Mouse (Mus musculus) heart, embryonic 15.5 days (tissue): ENCODE measurements around the gene Trrap. TPM values are rescaled to one million over a fixed set of nuclear protein-coding genes. Genes with fewer than 3 reads are reported as not detected.
A peak's percentile ranks its signal among the peaks of the same experiment; 100 is the strongest.
"Not testable (repeated sequence)": the region's sequence is repeated elsewhere in the genome, so short reads cannot be mapped to it uniquely, and the experiment has no call there.

Source experiments
- ATAC-seq: fragments of 200-750 bp; cut with Nextera tagmentation; replicated peaks from 2 replicates; pipeline ENCODE4 v1.8.0; 2017; ENCODE audit warnings: low read depth, moderate TSS enrichment; ENCODE audit not compliant: insufficient number of reproducible peaks, insufficient read depth, low FRiP score
- H3K27ac ChIP-seq: fragments of 300-500 bp; sonication (generic); 2 replicates; pipeline ENCODE4 v1.5.1; 2015; ENCODE audit warnings: mild to moderate bottlenecking, inconsistent platforms
- H3K27me3 ChIP-seq: fragments of 300-500 bp; sonication (generic); 2 replicates; pipeline ENCODE4 v1.6.1; 2015; ENCODE audit warnings: inconsistent platforms
- H3K36me3 ChIP-seq: fragments of 300-500 bp; sonication (generic); 2 replicates; pipeline ENCODE4 v1.6.1; 2015; ENCODE audit warnings: mild to moderate bottlenecking, inconsistent platforms
- H3K4me1 ChIP-seq: fragments of 300-500 bp; sonication (generic); replicated peaks from 2 replicates; pipeline ENCODE4 v1.6.1; 2015; ENCODE audit warnings: inconsistent platforms
- H3K4me2 ChIP-seq: fragments of 300-500 bp; sonication (generic); 2 replicates; pipeline ENCODE4 v1.6.1; 2015; ENCODE audit warnings: inconsistent platforms, mild to moderate bottlenecking, moderate library complexity
- H3K4me3 ChIP-seq: fragments of 300-500 bp; sonication (generic); 2 replicates; pipeline ENCODE4 v1.5.1; 2015; ENCODE audit warnings: mild to moderate bottlenecking, inconsistent platforms
- H3K9ac ChIP-seq: fragments of 300-500 bp; sonication (generic); 2 replicates; pipeline ENCODE4 v1.6.1; 2015; ENCODE audit warnings: mild to moderate bottlenecking, inconsistent platforms
- H3K9me3 ChIP-seq: fragments of 300-500 bp; sonication (generic); replicated peaks from 2 replicates; pipeline ENCODE4 v1.6.1; 2016; ENCODE audit warnings: inconsistent platforms
- WGBS: fragments of 180-500 bp; shearing (Covaris S2); methylation state at CpG from one replicate; pipeline ENCODE4 v1.1.7; 2015; ENCODE audit warnings: mixed read lengths; 5-methylcytosine and 5-hydroxymethylcytosine counted together
- polyA plus RNA-seq: library from polyadenylated mRNA; unstranded; fragments of >200 nt; fragmentation: Nextera tagmentation; extraction: Ambion mirVana; gene quantifications from 2 replicates; pipeline ENCODE4 v1.2.1, GENCODE M21; 2015

The Trrap gene
- polyA plus RNA-seq, result 41.2 and 49.4 TPM in 2 replicates

DNA sequence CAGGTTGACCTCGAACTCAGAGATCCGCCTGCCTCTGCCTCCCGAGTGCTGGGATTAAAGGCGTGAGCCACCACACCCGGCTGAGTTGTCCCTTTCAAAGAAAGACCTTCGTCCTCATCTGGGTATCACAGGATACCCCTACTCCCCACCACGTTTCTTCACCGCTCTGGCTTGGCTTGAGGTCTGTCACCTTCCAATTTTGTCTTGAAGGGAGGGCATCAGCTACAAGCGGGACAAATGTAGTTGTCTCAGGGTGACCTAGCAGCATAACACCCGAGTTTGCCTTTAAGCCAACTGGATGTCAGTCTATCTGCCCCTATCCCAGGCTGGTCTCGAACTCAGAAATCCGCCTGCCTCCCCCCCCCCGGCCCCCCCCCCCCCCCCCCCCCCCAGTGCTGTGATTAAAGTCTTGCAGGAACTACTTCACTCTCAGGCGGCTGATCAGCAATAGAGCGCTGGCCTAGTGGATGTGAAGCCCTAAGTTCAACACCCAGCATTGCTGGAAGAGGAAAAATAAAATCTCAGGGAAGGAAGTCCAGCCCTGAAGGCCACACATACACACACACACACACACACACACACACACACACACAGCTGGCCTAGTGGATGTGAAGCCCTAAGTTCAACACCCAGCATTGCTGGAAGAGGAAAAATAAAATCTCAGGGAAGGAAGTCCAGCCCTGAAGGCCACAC lies at the start of gene Trrap:
Gene Trrap, plus strand, starts transcription at position 627 of the 693 bp plus-strand sequence.
- ATAC-seq, H3K9me3 ChIP-seq, H3K27me3 ChIP-seq: not testable (repeated sequence)
- Histone ChIP-seq H3K9ac (peak within 1 kb of the TSS; percentile 99), H3K4me2 (peak within 1 kb of the TSS; percentile 66), H3K27ac (peak within 1 kb of the TSS; percentile 98), H3K4me1 (peaks cover 10% of the 10 kb centered on the region), H3K4me3 (peak within 1 kb of the TSS; percentile 98), H3K36me3 (peaks cover 13% of the 10 kb centered on the region; the same call in 1 of the 2 replicates)
- 79% methylated on average over 14 of the region's 15 CpGs for WGBS

- no peaks in the 10 kb centered on the region for H3K27me3 ChIP-seq
- WGBS, result 71% methylated on average over 6 of the region's 6 CpGs
- H3K4me3 ChIP-seq, result no peak overlapping the region
- no peak overlapping the region for H3K4me2 ChIP-seq
- no peaks in the 10 kb centered on the region for H3K36me3 ChIP-seq
- no peak for ATAC-seq
- H3K9ac ChIP-seq, result no peak overlapping the region
- H3K4me1 ChIP-seq, result no peaks in the 10 kb centered on the region
- H3K9me3 ChIP-seq, result no peaks in the 10 kb centered on the region
- H3K27ac ChIP-seq, result no peak overlapping the region
Measured at GRCm38 (mm10) chr5:144719781-144720180, 47.8 kb upstream of the Trrap start.

DNA sequence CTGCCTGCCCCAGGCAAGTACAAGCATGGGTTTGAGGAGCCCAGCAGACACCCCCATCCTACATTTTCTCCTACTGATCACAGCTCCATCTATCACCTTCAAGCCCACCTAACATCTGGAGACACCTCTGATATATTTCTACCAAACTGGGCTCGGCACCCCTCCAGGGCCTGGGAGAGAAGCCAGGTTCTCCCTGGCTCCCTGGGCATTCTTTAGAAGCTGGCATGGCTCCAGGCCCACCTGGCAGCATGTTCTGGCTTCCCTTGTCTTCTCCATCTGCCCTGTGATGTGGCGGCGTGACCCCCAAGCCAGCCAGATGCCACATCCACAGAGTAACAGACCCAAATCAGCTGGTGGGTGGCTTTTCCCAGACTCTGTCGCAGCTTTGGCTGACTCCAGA lies 47.3 kb upstream of the Trrap start:
- WGBS, result 79% methylated on average over 4 of the region's 4 CpGs
- no peak for ATAC-seq
- H3K27me3 ChIP-seq, result no peaks in the 10 kb centered on the region

GRCm38 (mm10) chr5:144724926-144725325 lies 42.6 kb upstream of the Trrap start:
- no peaks in the 10 kb centered on the region for H3K4me1 ChIP-seq
- H3K4me2 ChIP-seq, result no peak overlapping the region
- WGBS, result 49% methylated on average over 2 of the region's 2 CpGs
- ATAC-seq, result no peak
- no peaks in the 10 kb centered on the region for H3K9me3 ChIP-seq
- no peak overlapping the region for H3K9ac ChIP-seq
- H3K4me3 ChIP-seq, result no peak overlapping the region
- H3K27ac ChIP-seq, result no peak overlapping the region
- H3K36me3 ChIP-seq, result no peaks in the 10 kb centered on the region
- H3K27me3 ChIP-seq, result peaks cover 9% of the 10 kb centered on the region; the same call in 1 of the 2 replicates

More for the DNA sequence above, 47.3 kb upstream of the Trrap start:
- H3K36me3 ChIP-seq, result no peaks in the 10 kb centered on the region
- H3K9ac ChIP-seq, result no peak overlapping the region
- no peak overlapping the region for H3K27ac ChIP-seq
- H3K4me1 ChIP-seq, result no peaks in the 10 kb centered on the region
- H3K9me3 ChIP-seq, result no peaks in the 10 kb centered on the region
- no peak overlapping the region for H3K4me2 ChIP-seq
- no peak overlapping the region for H3K4me3 ChIP-seq

GRCm38 (mm10) chr5:144725554-144725953 lies 42.0 kb upstream of the Trrap start:
- 71% methylated on average over 3 of the region's 3 CpGs for WGBS
- ATAC-seq, result no peak
- Histone ChIP-seq H3K4me1 (no peaks in the 10 kb centered on the region), H3K27me3 (peaks cover 9% of the 10 kb centered on the region; the same call in 1 of the 2 replicates), H3K4me2 (no peak overlapping the region), H3K27ac (no peak overlapping the region), H3K4me3 (no peak overlapping the region), H3K36me3 (no peaks in the 10 kb centered on the region), H3K9me3 (no peaks in the 10 kb centered on the region), H3K9ac (no peak overlapping the region)

- Histone ChIP-seq H3K9me3 (no peaks in the 10 kb centered on the region), H3K27me3 (peaks cover 9% of the 10 kb centered on the region; the same call in 1 of the 2 replicates), H3K4me2 (no peak overlapping the region), H3K9ac (no peak overlapping the region), H3K4me3 (no peak overlapping the region), H3K27ac (no peak overlapping the region), H3K36me3 (no peaks in the 10 kb centered on the region), H3K4me1 (no peaks in the 10 kb centered on the region)
- ATAC-seq, result no peak
- 8% methylated on average over 9 of the region's 9 CpGs for WGBS
Measured at GRCm38 (mm10) chr5:144727119-144727518, 40.4 kb upstream of the Trrap start.

DNA sequence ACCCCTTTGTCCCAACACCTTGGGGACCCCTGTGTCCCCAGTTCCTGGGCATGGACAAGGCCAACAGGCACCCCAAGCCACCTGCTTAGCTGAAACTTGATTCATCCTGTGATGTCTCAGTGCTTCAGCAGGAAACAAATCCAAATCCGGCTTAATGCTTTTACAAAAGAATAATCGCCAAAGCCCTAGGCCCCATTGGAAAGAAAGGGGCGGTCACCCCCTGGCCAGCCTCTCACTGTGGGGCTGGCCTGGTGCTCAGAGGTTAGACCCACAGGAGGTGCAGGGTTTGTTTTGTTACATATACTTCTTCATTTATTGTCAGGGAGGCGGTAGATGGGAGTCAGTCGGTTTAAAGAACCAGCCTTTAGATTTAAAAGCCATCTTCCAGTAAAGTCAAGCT lies 39.3 kb upstream of the Trrap start:
- WGBS, result 45% methylated on average over 5 of the region's 5 CpGs
- Histone ChIP-seq H3K4me1 (no peaks in the 10 kb centered on the region), H3K27ac (no peak overlapping the region)

GRCm38 (mm10) chr5:144729216-144729615 lies 38.3 kb upstream of the Trrap start:
- WGBS, result 84% methylated on average over 8 of the region's 8 CpGs
- no peak for ATAC-seq
- no peaks in the 10 kb centered on the region for H3K4me1 ChIP-seq

More for the DNA sequence above, 39.3 kb upstream of the Trrap start:
- no peak overlapping the region for H3K9ac ChIP-seq
- no peak overlapping the region for H3K4me3 ChIP-seq
- H3K4me2 ChIP-seq, result no peak overlapping the region
- peaks cover 9% of the 10 kb centered on the region; the same call in 1 of the 2 replicates for H3K27me3 ChIP-seq
- H3K36me3 ChIP-seq, result no peaks in the 10 kb centered on the region
- ATAC-seq, result no peak
- H3K9me3 ChIP-seq, result no peaks in the 10 kb centered on the region

DNA sequence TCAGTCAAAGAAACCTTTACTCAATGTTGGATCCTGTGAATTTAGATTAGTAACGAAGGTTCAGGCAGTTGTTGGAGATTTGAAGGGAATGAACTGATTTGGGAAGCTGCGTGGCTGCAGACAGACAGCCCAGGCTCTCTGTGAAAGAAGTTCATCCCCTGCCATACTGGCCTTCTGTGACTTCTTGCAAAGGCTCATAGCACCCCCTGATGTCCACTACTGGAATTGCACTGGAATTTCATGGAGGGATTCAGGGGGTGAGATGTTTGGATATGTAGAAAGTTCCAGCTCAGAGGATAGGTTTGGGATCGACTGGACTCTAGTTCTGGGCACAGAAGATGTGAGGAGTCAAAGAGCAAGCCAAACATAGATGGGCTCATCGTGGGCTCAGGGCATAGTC lies 33.6 kb upstream of the Trrap start:
- Histone ChIP-seq H3K9ac (no peak overlapping the region), H3K36me3 (no peaks in the 10 kb centered on the region)
- ATAC-seq, result no peak

More at GRCm38 (mm10) chr5:144729216-144729615, 38.3 kb upstream of the Trrap start:
- H3K9ac ChIP-seq, result no peak overlapping the region
- H3K36me3 ChIP-seq, result no peaks in the 10 kb centered on the region
- H3K9me3 ChIP-seq, result no peaks in the 10 kb centered on the region
- H3K27me3 ChIP-seq, result peaks cover 9% of the 10 kb centered on the region; the same call in 1 of the 2 replicates
- no peak overlapping the region for H3K4me2 ChIP-seq
- H3K4me3 ChIP-seq, result no peak overlapping the region
- H3K27ac ChIP-seq, result no peak overlapping the region

GRCm38 (mm10) chr5:144734949-144735348 lies 32.6 kb upstream of the Trrap start:
- H3K4me2 ChIP-seq, result no peak overlapping the region
- H3K36me3 ChIP-seq, result no peaks in the 10 kb centered on the region
- H3K4me1 ChIP-seq, result no peaks in the 10 kb centered on the region
- 0 out of 2 replicates have a peak, but pooled peaks cover 3% of the 10 kb centered on the region for H3K27me3 ChIP-seq
- H3K9ac ChIP-seq, result no peak overlapping the region
- no peak overlapping the region for H3K27ac ChIP-seq
- WGBS, result 26% methylated on average over 8 of the region's 8 CpGs
- ATAC-seq, result no peak
- H3K4me3 ChIP-seq, result no peak overlapping the region
- no peaks in the 10 kb centered on the region for H3K9me3 ChIP-seq

More for the DNA sequence above, 33.6 kb upstream of the Trrap start:
- no peak overlapping the region for H3K4me3 ChIP-seq
- H3K4me1 ChIP-seq, result no peaks in the 10 kb centered on the region
- 0 out of 2 replicates have a peak, but pooled peaks cover 3% of the 10 kb centered on the region for H3K27me3 ChIP-seq
- 24% methylated on average over 4 of the region's 4 CpGs for WGBS
- H3K4me2 ChIP-seq, result no peak overlapping the region
- H3K27ac ChIP-seq, result no peak overlapping the region
- H3K9me3 ChIP-seq, result no peaks in the 10 kb centered on the region

- H3K9ac ChIP-seq, result no peak overlapping the region
- H3K36me3 ChIP-seq, result no peaks in the 10 kb centered on the region
- H3K4me1 ChIP-seq, result no peaks in the 10 kb centered on the region
- WGBS, result 85% methylated on average over 14 of the region's 14 CpGs
- no peaks in the 10 kb centered on the region for H3K9me3 ChIP-seq
- no peak overlapping the region for H3K4me2 ChIP-seq
- H3K27me3 ChIP-seq, result 0 out of 2 replicates have a peak, but pooled peaks cover 3% of the 10 kb centered on the region
- H3K4me3 ChIP-seq, result no peak overlapping the region
- ATAC-seq, result no peak
- H3K27ac ChIP-seq, result no peak overlapping the region
Measured at GRCm38 (mm10) chr5:144737101-144737500, 30.4 kb upstream of the Trrap start.

DNA sequence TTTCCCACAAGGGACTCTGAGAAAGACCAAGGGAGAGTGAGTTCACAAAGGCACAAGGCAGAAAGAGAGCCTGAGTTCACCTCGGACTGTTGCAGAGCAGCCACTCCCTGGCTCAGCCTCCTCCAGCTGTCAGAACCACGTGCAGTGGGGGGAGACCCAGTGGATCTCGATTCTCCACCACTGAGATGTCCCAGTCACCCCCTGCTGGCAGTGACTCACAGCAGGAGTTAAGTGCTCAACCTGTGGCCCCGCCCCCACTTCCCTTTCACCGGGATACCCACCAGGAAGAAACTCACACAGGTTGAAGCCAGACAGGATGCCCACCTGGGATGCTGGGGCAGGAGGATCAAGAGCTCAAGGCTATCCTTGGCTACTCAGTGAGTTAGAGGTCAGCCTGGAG lies 15.1 kb upstream of the Trrap start:
- H3K4me1 ChIP-seq, result peaks cover 7% of the 10 kb centered on the region
- no peak for ATAC-seq
- WGBS, result 4% methylated on average over 5 of the region's 5 CpGs
- H3K4me3 ChIP-seq, result no peak overlapping the region
- no peaks in the 10 kb centered on the region for H3K9me3 ChIP-seq
- no peaks in the 10 kb centered on the region for H3K36me3 ChIP-seq
- no peaks in the 10 kb centered on the region for H3K27me3 ChIP-seq
- H3K27ac ChIP-seq, result no peak overlapping the region
- no peak overlapping the region for H3K9ac ChIP-seq
- no peak overlapping the region for H3K4me2 ChIP-seq
